Mouse (Mus musculus) monocyte, adult 2 months (primary cell): ENCODE results near the gene Zfp366.

Source experiments
- DNase-seq, 2 experiments: peaks; one replicate each; pipeline ENCODE4 v3.0.0; 2022; ENCODE audit warnings: low spot score in 2 of 2, low read depth in 1 of 2

Zfp366 gene

GRCm38 (mm10) chr13:99186138-99186853, 1.7 kb downstream of the Zfp366 start:
- no peak for DNase-seq

GRCm38 (mm10) chr13:99186859-99187258, 2.2 kb downstream of the Zfp366 start:
- DNase-seq, result no peak

GRCm38 (mm10) chr13:99187456-99187855, 2.8 kb downstream of the Zfp366 start:
- no peak for DNase-seq

- no peak for DNase-seq
Measured at GRCm38 (mm10) chr13:99188625-99189024, 4.0 kb downstream of the Zfp366 start.

GRCm38 (mm10) chr13:99189671-99190070, 5.0 kb downstream of the Zfp366 start:
- no peak for DNase-seq

GRCm38 (mm10) chr13:99190466-99190865, 5.8 kb downstream of the Zfp366 start:
- no peak for DNase-seq

DNA sequence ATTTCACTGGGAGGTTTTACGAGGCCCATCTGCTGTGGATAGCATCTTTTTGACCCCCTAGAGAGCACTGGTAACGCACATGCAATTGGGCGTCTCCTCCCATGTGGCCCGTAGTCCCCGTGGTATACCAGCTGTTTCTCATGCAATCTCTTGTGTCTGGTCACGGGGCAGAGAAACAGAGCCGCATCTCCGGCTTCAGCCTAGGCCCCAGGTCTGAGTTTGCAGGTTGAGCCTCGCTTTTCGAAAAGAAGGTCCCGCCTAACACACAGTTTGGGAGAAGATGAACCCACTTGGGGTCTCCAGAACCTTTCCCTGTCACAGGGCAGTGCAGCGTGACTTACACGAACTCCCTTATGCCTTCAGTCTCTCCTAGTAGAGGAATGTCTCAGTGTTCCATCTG, 6.4 kb downstream of the Zfp366 start:
- no peak for DNase-seq

GRCm38 (mm10) chr13:99196314-99196713, 11.7 kb downstream of the Zfp366 start:
- DNase-seq, result no peak

- no peak for DNase-seq
Measured at GRCm38 (mm10) chr13:99196865-99197264, 12.2 kb downstream of the Zfp366 start.

DNA sequence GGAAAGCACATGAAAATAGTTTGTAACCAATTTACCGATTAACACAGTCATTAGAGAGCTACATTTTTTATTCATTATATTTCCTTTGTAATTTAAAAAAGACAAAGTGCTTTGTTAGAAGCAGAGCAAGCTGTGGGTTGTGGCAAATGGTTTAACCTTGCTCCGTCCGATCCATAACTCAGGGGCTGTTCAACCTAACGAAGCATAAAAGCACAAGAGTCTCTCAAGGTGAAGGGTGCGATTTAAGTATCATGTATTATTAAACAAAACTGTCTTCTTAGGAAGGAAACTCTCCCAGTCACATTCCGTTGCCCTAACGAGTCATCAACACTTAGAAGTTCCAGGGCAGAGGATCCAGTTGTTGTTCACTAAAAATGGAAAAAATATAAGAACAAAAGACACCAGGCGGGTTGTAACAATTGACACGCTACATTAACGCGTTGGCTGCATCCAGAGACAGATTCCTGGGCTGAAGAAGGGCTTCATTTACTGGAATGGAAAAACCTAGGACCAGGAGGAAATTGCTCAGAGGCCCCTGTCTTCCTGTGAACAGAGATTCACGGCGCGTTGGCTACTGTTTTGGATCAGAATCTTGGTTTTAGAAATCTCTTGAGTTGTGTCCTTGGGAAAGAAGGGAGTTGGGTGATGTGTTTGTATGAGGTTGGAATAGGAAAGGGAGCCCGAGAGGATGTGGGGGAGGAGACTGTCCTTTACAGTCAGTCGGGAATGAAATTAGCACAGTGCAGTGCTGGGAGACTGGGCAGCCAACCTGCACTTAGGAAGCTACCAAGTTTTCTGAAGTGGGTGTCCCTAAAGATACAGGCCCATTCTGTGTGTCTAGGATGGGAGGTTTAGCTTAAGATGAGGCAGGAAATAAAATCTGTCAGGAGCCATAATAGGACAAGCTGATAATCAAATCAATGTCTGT, 17.3 kb downstream of the Zfp366 start:
- DNase-seq, result no peak

DNA sequence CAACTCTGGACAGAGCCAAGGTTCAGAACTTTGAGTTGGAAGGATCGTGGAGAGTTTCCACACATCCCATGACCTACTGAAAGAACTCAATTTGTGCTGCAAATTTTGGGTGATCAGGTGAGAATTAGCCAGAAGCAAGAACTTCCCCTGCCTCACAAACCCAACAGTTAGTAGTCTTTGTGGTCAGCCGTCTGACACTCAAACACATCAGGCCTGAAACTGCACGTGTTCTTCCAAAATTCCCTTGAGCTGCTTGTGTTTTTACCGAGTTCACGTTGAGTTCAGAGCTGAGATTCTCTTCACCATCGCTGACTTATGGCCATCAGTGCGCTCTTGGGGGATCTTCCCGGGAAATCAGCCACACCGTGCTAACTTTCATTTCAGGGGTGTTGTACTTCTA, 22.6 kb downstream of the Zfp366 start:
- no peak for DNase-seq

GRCm38 (mm10) chr13:99209859-99210258, 25.2 kb downstream of the Zfp366 start:
- no peak for DNase-seq

DNA sequence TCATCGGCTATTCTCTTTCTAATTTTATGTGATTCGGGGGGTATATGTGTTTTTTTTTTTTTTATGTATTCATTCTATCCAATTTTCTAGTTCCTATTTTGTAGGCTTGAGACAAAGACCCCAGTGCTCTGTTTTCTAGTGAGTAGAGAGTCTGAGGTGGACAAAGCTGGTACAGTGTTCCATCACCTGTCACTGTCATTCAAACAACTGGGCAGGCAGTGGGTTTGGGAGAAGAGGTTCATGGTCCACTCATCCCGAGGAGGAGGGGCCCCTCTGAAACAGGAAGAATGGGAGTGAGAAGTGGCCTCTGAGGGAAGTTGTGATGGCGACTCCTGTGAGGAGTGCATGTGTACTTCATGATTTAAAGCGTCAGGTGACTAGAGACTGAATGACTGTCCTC, 26.2 kb downstream of the Zfp366 start:
- no peak for DNase-seq

GRCm38 (mm10) chr13:99212976-99213375, 28.4 kb downstream of the Zfp366 start:
- no peak for DNase-seq

DNA sequence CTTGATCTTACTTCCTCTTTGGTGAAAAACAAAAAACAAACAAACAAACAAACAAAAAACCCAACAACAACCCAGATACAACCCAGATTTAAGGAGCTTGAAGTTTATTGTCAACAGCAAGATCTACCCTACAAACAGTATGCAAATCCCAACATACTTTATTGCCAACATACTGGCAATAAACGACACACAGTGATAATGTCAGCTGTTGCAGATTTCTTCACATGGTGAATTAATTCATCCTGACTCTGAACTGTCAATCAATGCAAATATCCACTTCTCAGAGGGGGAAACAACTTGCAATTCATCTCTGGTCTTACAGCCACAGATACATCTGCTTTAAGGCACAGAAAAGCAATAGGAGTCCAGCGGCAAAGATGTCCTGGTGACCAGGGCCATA, 31.4 kb downstream of the Zfp366 start:
- no peak for DNase-seq

- DNase-seq, result no peak
Measured at GRCm38 (mm10) chr13:99217984-99218383, 33.4 kb downstream of the Zfp366 start.

DNA sequence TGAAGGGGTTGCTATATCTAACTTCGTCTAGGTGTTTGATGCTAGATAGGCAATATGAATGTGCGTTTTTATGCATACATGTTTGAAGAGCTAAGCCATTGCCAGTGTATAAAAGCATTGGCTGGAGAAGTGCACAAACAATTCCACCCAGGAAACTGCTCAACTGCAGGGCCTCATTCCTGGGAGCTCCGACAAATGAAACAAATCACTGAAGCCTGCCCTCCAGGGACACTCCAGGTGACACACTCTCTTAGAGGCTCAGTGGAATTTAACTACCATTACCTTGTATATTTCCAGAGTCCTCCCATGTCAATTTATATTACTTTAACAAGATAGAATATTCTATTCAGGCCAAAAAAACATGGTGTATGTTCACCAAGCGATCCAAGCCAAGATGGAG, 35.0 kb downstream of the Zfp366 start:
- DNase-seq, result no peak

DNA sequence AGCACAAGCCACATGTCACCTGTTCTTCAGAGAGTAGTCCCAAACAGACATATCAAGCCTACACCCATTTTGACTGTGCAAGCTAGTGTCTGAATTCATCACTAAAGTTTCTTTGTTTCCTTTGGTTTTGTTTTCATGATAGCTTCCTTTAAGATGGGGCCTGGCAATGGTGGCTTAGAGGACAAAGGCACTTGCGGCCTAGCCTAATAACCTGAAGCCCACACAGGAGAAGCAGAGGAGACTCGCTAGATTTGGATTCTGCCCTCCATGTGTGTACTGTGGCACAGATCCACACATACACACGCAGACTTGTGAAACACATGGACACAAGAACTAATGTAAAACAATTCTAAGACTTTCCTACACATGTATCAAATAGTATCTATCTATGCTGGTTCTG, 37.4 kb downstream of the Zfp366 start:
- no peak for DNase-seq

DNA sequence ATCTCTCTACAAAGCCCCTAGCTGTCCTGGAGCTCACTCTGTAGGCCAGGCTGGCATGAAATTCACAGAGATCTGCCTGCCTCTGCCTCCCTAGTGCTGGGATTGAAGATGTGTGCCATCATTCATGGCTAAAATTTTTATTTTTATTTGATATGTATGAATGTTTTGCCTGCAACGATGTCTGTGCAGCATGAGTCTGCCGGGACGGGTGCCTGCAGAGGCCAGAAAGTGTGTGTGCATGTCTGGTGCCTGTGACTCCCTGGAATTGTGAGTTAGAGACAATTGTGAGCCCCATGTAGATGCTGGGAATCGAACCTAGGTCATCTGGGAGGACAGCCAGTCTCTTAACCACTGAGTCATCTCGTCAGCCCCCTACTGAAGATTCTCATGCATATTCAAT, 37.9 kb downstream of the Zfp366 start:
- no peak for DNase-seq

- no peak for DNase-seq
Measured at GRCm38 (mm10) chr13:99223321-99223884, 38.8 kb downstream of the Zfp366 start.

- no peak for DNase-seq
Measured at GRCm38 (mm10) chr13:99223917-99224316, 39.3 kb downstream of the Zfp366 start.
